ENCODE assay signal across 20 mouse cellular contexts in genomic region chr1:71231211-71231610, GRCm38 (mm10).
DNase-seq lines count a peak whose midpoint lies in the region; ATAC-seq and TF ChIP-seq lines count a peak whose summit lies in the region.
"Had no signal": no experiment of that assay in that cellular context is flagged by ENCODE, and none has a peak within 500 bp of the region (broad histone marks: within the 10 kb centered on the region; RNA-seq: fewer than 3 reads in every experiment).

No protein-coding gene starts in this region.

- no peak overlapping the region for H3K4me2 ChIP-seq in heart, embryonic 11.5 days
- no peak overlapping the region for H3K4me2 ChIP-seq in kidney, embryonic 15.5 days
- H3K4me2 ChIP-seq in liver, embryonic 15.5 days: no peak overlapping the region
- H3K4me2 ChIP-seq: embryonic facial prominence, embryonic 13.5 days; forebrain, embryonic 12.5 days; heart, embryonic 13.5 days; hindbrain, embryonic 13.5 days had no signal

- H3K4me3 ChIP-seq in heart, embryonic 11.5 days (ENCODE audit: low read depth, low read length): no peak overlapping the region
- H3K4me3 ChIP-seq in kidney, adult 2 months (ENCODE audit: insufficient read depth, low read depth, low read length): no peak overlapping the region
- H3K4me3 ChIP-seq in kidney, embryonic 15.5 days (replicated peaks): no peak overlapping the region
- H3K4me3 ChIP-seq in liver, embryonic 15.5 days (replicated peaks): no peak overlapping the region
- H3K4me3 ChIP-seq: embryonic facial prominence, embryonic 13.5 days; forebrain, embryonic 12.5 days; heart, adult 2 months; heart, embryonic 13.5 days; hindbrain, embryonic 13.5 days had no signal

- TF ChIP-seq POLR2A in kidney, adult 2 months (IDR thresholded peaks at IDR 0.05; ENCODE audit: low read depth, low read length): no peak

- H3K27ac ChIP-seq in heart, embryonic 11.5 days (ENCODE audit: low read depth, low read length): no peak overlapping the region
- H3K27ac ChIP-seq in kidney, adult 2 months (ENCODE audit: insufficient read depth, low read depth, low read length): no peak overlapping the region
- H3K27ac ChIP-seq in kidney, embryonic 15.5 days: no peak overlapping the region
- no peak overlapping the region for H3K27ac ChIP-seq in liver, embryonic 15.5 days (replicated peaks)
- H3K27ac ChIP-seq: embryonic facial prominence, embryonic 13.5 days; forebrain, embryonic 12.5 days; heart, adult 2 months; heart, embryonic 13.5 days; hindbrain, embryonic 13.5 days had no signal

- no peak for ATAC-seq in heart, embryonic 11.5 days (replicated peaks; ENCODE audit: insufficient number of reproducible peaks, low FRiP score, low TSS enrichment)
- ATAC-seq in kidney, embryonic 15.5 days (replicated peaks; ENCODE audit: low FRiP score): no peak
- peak; percentile 49 for ATAC-seq in liver, embryonic 15.5 days (ENCODE audit: insufficient read depth)
- ATAC-seq: forebrain, embryonic 16.5 days had no signal

- H3K9ac ChIP-seq in heart, embryonic 11.5 days (ENCODE audit: low read depth, low read length): no peak overlapping the region
- no peak overlapping the region for H3K9ac ChIP-seq in kidney, embryonic 15.5 days
- no peak overlapping the region for H3K9ac ChIP-seq in liver, embryonic 15.5 days
- H3K9ac ChIP-seq: embryonic facial prominence, embryonic 13.5 days; forebrain, embryonic 12.5 days; heart, embryonic 13.5 days; hindbrain, embryonic 13.5 days had no signal

- TF ChIP-seq CTCF in kidney, adult 2 months (conservative IDR thresholded peaks at IDR 0.05; ENCODE audit: insufficient read depth, insufficient read length, low read depth, low read length): no peak

- H3K4me1 ChIP-seq in heart, embryonic 11.5 days (ENCODE audit: control insufficient read depth, insufficient read depth, low read length): no peaks in the 10 kb centered on the region
- no peaks in the 10 kb centered on the region for H3K4me1 ChIP-seq in kidney, adult 2 months (ENCODE audit: control insufficient read depth, insufficient read depth, low read length)
- no peaks in the 10 kb centered on the region for H3K4me1 ChIP-seq in kidney, embryonic 15.5 days
- no peaks in the 10 kb centered on the region for H3K4me1 ChIP-seq in liver, embryonic 15.5 days (replicated peaks)
- H3K4me1 ChIP-seq: embryonic facial prominence, embryonic 13.5 days; forebrain, embryonic 12.5 days; heart, embryonic 13.5 days; hindbrain, embryonic 13.5 days had no signal

- 55% methylated on average over 2 of the region's 2 CpGs for WGBS in heart, embryonic 11.5 days (ENCODE audit: insufficient replicate concordance)
- 54% methylated on average over 2 of the region's 2 CpGs for WGBS in kidney, adult 2 months
- 80% methylated on average over 2 of the region's 2 CpGs for WGBS in kidney, embryonic 15.5 days
- WGBS in liver, embryonic 15.5 days (ENCODE audit: insufficient replicate concordance): 22% methylated on average over 2 of the region's 2 CpGs

- H3K27me3 ChIP-seq in heart, embryonic 11.5 days (ENCODE audit: control insufficient read depth, insufficient read depth, low read length): no peaks in the 10 kb centered on the region
- H3K27me3 ChIP-seq in kidney, adult 2 months (replicated peaks; ENCODE audit: control insufficient read depth, insufficient read depth, low read length): no peaks in the 10 kb centered on the region
- no peaks in the 10 kb centered on the region for H3K27me3 ChIP-seq in kidney, embryonic 15.5 days
- H3K27me3 ChIP-seq in liver, embryonic 15.5 days: no peaks in the 10 kb centered on the region
- H3K27me3 ChIP-seq: embryonic facial prominence, embryonic 13.5 days; forebrain, embryonic 12.5 days; heart, embryonic 13.5 days; hindbrain, embryonic 13.5 days had no signal

- peak; percentile 7 for DNase-seq in heart, adult 8-10 months (ENCODE audit: low spot score)
- peak; percentile 71 for DNase-seq in kidney, adult 2 months
- DNase-seq in kidney, adult 18-20 months: no peak
- peak; percentile 29 to 50 for DNase-seq in kidney, postnatal 36 days
- DNase-seq in retina, embryonic 14.5 days (ENCODE audit: low spot score): no peak
- DNase-seq: adrenal gland, postnatal 14 days; cerebellum, adult 18-20 months; cerebellum, adult 9-11 months; cerebellum, postnatal 36 days; gastrocnemius, postnatal 14 days; heart, adult 2 months; heart, postnatal 10 days had no signal

- no peaks in the 10 kb centered on the region for H3K36me3 ChIP-seq in heart, embryonic 11.5 days (ENCODE audit: control insufficient read depth, insufficient read depth, low read length)
- H3K36me3 ChIP-seq in kidney, adult 2 months (ENCODE audit: control insufficient read depth, insufficient read depth, low read length): no peaks in the 10 kb centered on the region
- H3K36me3 ChIP-seq in kidney, embryonic 15.5 days: no peaks in the 10 kb centered on the region
- no peaks in the 10 kb centered on the region for H3K36me3 ChIP-seq in liver, embryonic 15.5 days (replicated peaks)
- H3K36me3 ChIP-seq: embryonic facial prominence, embryonic 13.5 days; forebrain, embryonic 12.5 days; heart, embryonic 13.5 days; hindbrain, embryonic 13.5 days had no signal

- no peaks in the 10 kb centered on the region for H3K9me3 ChIP-seq in heart, embryonic 11.5 days (replicated peaks; ENCODE audit: control insufficient read depth, low read length)
- no peaks in the 10 kb centered on the region for H3K9me3 ChIP-seq in kidney, embryonic 15.5 days (replicated peaks)
- no peaks in the 10 kb centered on the region for H3K9me3 ChIP-seq in liver, embryonic 15.5 days (replicated peaks)
- H3K9me3 ChIP-seq: embryonic facial prominence, embryonic 13.5 days; forebrain, embryonic 12.5 days; hindbrain, embryonic 13.5 days had no signal

Comparison
In these comparisons a context has a peak if more than half of its experiments do, and no peak if none do; other contexts are left out.
1. DNase-seq: peak in heart, adult 8-10 months (single experiment), kidney, adult 2 months (single experiment) and kidney, postnatal 36 days (2 of 2); none in kidney, adult 18-20 months (single experiment) and retina, embryonic 14.5 days (single experiment).